27 mouse cellular contexts compared by ENCODE assay signal in the genomic region with DNA sequence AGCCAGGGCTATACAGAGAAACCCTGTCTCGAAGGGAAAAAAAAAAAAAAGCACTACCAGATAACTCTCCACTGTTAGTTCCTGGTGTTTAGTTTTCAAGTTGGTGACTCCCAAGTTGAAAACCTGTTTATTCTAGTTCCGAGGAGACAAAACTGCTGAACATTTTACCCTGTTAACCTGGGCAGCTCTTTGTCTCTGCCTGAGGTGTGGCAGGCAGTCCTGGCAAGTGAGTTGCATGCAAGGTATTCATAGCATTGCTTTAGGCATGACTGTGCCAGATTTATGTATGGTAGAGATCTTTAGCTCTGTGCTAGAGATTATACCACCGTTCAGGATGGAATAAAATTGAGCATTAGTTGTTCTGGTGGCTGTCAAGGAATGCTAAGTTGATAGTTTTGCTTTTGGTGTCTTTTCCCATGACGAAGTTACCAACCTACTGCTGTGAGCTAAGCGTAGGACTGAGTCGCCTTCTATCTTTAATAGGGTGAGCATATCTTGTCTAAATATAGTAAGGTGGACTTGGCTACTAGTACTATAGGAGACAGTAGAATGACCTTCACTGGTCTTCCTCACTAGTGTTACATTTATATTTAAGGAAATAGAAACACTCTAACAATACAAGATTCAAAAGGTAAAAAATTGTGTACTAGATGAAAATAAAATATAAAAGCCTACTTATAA.
DNase-seq lines count a peak whose midpoint lies in the region; ATAC-seq lines count a peak whose summit lies in the region.
"Had no signal": no experiment of that assay in that cellular context is flagged by ENCODE, and none has a peak within 500 bp of the region (broad histone marks: within the 10 kb centered on the region; RNA-seq: fewer than 3 reads in every experiment).

No protein-coding gene starts in this region.

- no peaks in the 10 kb centered on the region for H3K36me3 ChIP-seq in heart, embryonic 15.5 days
- no peaks in the 10 kb centered on the region for H3K36me3 ChIP-seq in midbrain, embryonic 14.5 days (ENCODE audit: control insufficient read depth, insufficient read depth, low read length)
- H3K36me3 ChIP-seq: G1E; limb, embryonic 12.5 days had no signal

- peaks cover 56% of the 10 kb centered on the region for H3K4me1 ChIP-seq in heart, embryonic 15.5 days (replicated peaks)
- H3K4me1 ChIP-seq in midbrain, embryonic 14.5 days (ENCODE audit: control insufficient read depth, insufficient read depth, low read length): no peaks in the 10 kb centered on the region
- H3K4me1 ChIP-seq: forebrain, embryonic 13.5 days; limb, embryonic 12.5 days had no signal

- 46% methylated on average over 6 of the region's 6 CpGs for WGBS in heart, embryonic 15.5 days
- 95% methylated on average over 6 of the region's 6 CpGs for WGBS in midbrain, embryonic 14.5 days

- peak; percentile 59 for DNase-seq in heart, adult 11 months
- no peak for DNase-seq in heart, postnatal 36 days
- peak; percentile 29 for DNase-seq in urinary bladder, postnatal 14 days (ENCODE audit: low spot score)
- no peak for DNase-seq in urinary bladder, postnatal 25 days (ENCODE audit: low spot score)
- no peak for DNase-seq in T-cell, adult 2 months (ENCODE audit: low spot score)
- no peak for DNase-seq in midbrain, embryonic 14.5 days
- DNase-seq: adrenal gland, postnatal 14 days; cerebellum, adult 9-10 months; gastrocnemius, postnatal 10 days; kidney, adult 8-10 months; kidney, postnatal 14 days; liver, postnatal 0 days; right cerebral cortex, postnatal 14 days; spleen, adult 18-20 months; thymus, postnatal 14 days had no signal

- H3K4me2 ChIP-seq in heart, embryonic 15.5 days: peak overlapping the region; percentile 19; the same call in 1 of the 2 replicates
- H3K4me2 ChIP-seq in midbrain, embryonic 14.5 days (ENCODE audit: low read length): no peak overlapping the region
- H3K4me2 ChIP-seq: forebrain, embryonic 13.5 days; hindbrain, embryonic 14.5 days; limb, embryonic 12.5 days; liver, embryonic 11.5 days; midbrain, embryonic 11.5 days had no signal

- no peaks in the 10 kb centered on the region for H3K27me3 ChIP-seq in heart, embryonic 15.5 days
- no peaks in the 10 kb centered on the region for H3K27me3 ChIP-seq in midbrain, embryonic 14.5 days (ENCODE audit: control insufficient read depth, insufficient read depth, low read length)
- H3K27me3 ChIP-seq: forebrain, embryonic 13.5 days; limb, embryonic 12.5 days; Patski had no signal

- 0 out of 2 replicates have a peak overlapping the region, but pooled peaks have one; percentile 5 for H3K9ac ChIP-seq in heart, embryonic 15.5 days
- no peak overlapping the region for H3K9ac ChIP-seq in midbrain, embryonic 14.5 days (replicated peaks; ENCODE audit: low read length)
- H3K9ac ChIP-seq: forebrain, embryonic 13.5 days; hindbrain, embryonic 14.5 days; limb, embryonic 12.5 days; liver, postnatal 0 days had no signal

- intact Hi-C loops in heart, postnatal 36 days (cut with DNase I): loop anchor here (5.0 kb wide), 1 partner anchor 76 kb away; no protein-coding TSS in a partner anchor

- no peaks in the 10 kb centered on the region for H3K9me3 ChIP-seq in heart, embryonic 15.5 days (replicated peaks)
- no peaks in the 10 kb centered on the region for H3K9me3 ChIP-seq in midbrain, embryonic 14.5 days (ENCODE audit: control insufficient read depth, low read length)
- H3K9me3 ChIP-seq: forebrain, embryonic 13.5 days; G1E; limb, embryonic 12.5 days had no signal

- H3K4me3 ChIP-seq in heart, embryonic 15.5 days: no peak overlapping the region
- H3K4me3 ChIP-seq in midbrain, embryonic 14.5 days (replicated peaks; ENCODE audit: low read depth, low read length): no peak overlapping the region
- H3K4me3 ChIP-seq: forebrain, embryonic 13.5 days; limb, embryonic 12.5 days had no signal

- 0 out of 2 replicates have a peak, but pooled peaks have one; percentile 66 for ATAC-seq in heart, embryonic 15.5 days (replicated peaks; ENCODE audit: insufficient number of reproducible peaks, insufficient read depth, low FRiP score, low read depth)
- no peak for ATAC-seq in megakaryocyte, adult 5-6 weeks (ENCODE audit: poor library complexity, severe bottlenecking)
- no peak for ATAC-seq in midbrain, embryonic 14.5 days (ENCODE audit: low FRiP score, low TSS enrichment)
- ATAC-seq: CD4-positive, CD25-positive, alpha-beta regulatory T cell, adult 4 months; forebrain, embryonic 13.5 days; liver, postnatal 0 days; lung, postnatal 0 days; Patski had no signal

- peak overlapping the region; percentile 90 for H3K27ac ChIP-seq in heart, embryonic 15.5 days
- no peak overlapping the region for H3K27ac ChIP-seq in midbrain, embryonic 14.5 days (replicated peaks; ENCODE audit: low read depth, low read length)
- H3K27ac ChIP-seq: forebrain, embryonic 13.5 days; hindbrain, embryonic 14.5 days; limb, embryonic 12.5 days; macrophage had no signal

Comparison
In these comparisons a context has a peak if more than half of its experiments do, and no peak if none do; other contexts are left out.
1. DNase-seq: peak in heart, adult 11 months (single experiment) and urinary bladder, postnatal 14 days (single experiment); none in heart, postnatal 36 days (0 of 2), urinary bladder, postnatal 25 days (single experiment), T-cell, adult 2 months (single experiment) and midbrain, embryonic 14.5 days (single experiment).